Mouse (Mus musculus) left cerebral cortex, adult 8-10 months (tissue): ENCODE results near the gene Zcchc7. TPM values are rescaled to one million over a fixed set of nuclear protein-coding genes. Genes with fewer than 3 reads are reported as not detected.
"Not testable (repeated sequence)": the region's sequence is repeated elsewhere in the genome, so short reads cannot be mapped to it uniquely, and the experiment has no call there.

Source experiments
- DNase-seq, 2 experiments: peaks; one replicate each; pipeline ENCODE4 v3.0.0; 2022; ENCODE audit warnings: low spot score in 2 of 2
- total RNA-seq, 4 experiments: library from RNA; stranded (reverse); gene quantifications; 2 replicates each; pipeline ENCODE4 v1.2.4; 2022

Gene Zcchc7
- total RNA-seq, 4 experiments from 2014 or later = 46.5 to 57.4 (median 51.1) TPM

- DNase-seq = no peak
Observed at GRCm38 (mm10) chr4:44917312-44917848, 161.7 kb downstream of the Zcchc7 start.

DNA sequence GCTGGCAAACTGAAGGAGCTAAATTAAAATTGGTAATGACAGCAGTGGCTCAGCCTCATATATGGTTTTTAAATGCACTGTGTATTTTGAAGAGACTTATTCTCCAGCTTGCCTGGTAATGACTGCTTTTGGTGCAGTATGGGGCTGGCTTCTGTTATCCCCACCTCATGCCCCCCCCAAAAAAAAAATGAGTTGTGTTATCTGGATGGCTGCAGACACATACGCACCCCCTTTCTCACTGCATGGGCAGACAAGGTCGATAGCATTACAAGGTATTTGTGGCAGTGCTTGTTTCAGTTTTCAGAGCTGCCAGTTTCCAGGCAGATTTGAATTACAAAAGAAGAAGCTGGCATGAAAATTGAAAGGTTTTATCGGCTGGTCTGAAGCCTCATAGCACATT is 162.2 kb downstream of the Zcchc7 start:
- DNase-seq = no peak

DNA sequence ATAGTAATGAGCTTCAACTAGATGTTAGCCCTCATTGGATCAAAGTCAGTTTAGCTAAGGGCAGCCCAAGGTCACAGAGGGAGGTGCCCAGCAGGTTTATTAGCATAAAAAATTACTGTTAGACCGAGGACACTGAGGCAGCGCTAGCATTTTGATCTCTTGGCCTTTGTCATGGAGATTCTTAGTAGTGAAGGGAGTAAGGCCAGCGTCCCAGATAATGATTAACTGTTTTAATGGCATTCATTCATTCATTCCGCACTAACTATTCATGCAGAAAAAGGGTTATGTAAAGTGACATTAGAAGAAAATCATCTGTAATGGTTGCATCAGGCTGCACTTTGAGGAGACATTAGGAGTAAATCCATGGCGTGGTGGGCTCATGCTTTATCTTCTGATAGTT is 165.2 kb downstream of the Zcchc7 start:
- no peak for DNase-seq

DNA sequence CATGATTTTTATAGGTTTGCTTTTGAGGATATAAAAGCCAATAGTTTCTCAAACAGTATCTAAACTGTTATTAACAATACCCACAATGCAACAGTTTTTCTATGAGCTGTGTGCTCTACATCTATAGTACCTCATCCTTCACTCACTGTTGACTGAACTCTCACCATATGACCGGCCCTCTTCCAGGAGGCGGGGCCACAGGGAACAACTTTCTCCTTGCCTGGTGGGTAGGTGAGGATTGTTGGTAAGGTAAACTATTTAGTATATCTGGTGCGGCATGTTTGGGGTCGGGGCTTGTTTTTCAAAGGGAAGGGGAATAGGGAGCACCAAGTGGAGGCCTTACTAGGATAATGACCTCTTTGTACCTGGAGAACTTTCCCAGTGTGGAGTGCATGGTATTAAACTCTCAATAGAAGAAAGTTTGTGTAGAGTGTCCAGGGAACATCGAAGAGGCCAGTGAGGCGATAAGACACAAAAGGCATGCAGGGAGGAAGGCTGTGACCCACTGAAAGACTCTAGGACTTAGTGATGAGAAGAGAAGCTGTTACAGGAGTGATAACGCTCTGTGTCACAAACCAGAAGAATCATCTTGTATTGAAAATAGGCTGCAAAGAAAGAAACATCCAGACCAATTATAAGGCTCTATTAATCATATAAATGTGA is 166.9 kb downstream of the Zcchc7 start:
- no peak for DNase-seq

- DNase-seq = no peak
Observed at GRCm38 (mm10) chr4:44923129-44923481, 167.4 kb downstream of the Zcchc7 start.

GRCm38 (mm10) chr4:44927934-44928333 is 172.3 kb downstream of the Zcchc7 start:
- no peak for DNase-seq

GRCm38 (mm10) chr4:44928790-44929189 is 173.1 kb downstream of the Zcchc7 start:
- no peak for DNase-seq

GRCm38 (mm10) chr4:44930406-44930805 is 174.7 kb downstream of the Zcchc7 start:
- no peak for DNase-seq

GRCm38 (mm10) chr4:44931732-44932131 is 176.1 kb downstream of the Zcchc7 start:
- DNase-seq = no peak

GRCm38 (mm10) chr4:44938359-44939340 is 183.0 kb downstream of the Zcchc7 start:
- DNase-seq = no peak

DNA sequence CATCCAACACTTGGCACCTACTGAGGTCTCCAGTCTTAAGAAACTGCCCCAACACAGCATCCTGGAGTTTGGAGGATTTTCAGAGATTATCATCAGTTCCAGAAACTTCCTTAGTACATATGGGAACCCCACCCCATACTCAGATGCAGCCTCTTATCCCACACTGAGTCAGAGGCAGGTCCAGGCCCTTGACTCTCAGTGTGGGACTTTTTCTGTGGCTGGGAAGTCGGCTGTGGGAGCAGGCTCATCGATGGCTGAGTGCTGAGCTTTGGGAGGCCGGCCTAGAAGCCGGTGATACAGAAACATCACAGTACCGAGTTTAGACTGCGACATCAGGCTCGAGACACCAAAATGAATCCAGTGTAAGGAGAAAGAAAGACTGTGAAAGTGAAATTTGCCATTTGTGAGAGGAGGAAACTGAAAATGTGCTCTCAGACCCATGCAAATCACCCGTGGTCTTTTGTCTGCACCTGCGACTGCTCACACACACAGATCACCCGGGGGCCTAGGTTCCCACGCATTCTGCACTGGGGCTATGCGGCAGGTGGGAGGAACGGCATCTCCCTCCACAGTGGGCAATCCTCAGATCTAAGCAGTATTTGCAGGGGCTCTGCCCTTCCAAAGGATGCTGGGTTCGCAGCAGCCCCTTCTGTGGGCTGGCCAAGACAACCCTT is 184.0 kb downstream of the Zcchc7 start:
- no peak for DNase-seq

DNA sequence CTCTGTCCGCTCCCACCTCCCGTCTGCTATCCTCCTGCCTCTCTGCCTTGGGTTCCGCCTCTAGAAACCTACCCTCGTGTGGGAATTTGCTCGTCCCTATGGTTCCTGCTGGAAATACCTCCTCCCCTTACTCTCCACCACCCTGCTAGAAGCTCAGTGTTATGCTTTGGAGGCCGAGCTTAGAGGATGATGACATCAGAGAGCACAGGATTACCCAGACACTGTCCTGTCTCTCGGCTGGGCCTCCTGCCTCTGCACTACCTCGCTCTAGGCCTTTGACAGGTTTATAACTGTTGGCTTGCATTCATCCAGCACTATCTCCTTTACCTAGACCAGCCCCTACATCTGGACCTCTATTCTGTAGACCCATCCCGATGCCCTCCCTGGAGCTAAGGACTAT is 184.6 kb downstream of the Zcchc7 start:
- DNase-seq = no peak

DNA sequence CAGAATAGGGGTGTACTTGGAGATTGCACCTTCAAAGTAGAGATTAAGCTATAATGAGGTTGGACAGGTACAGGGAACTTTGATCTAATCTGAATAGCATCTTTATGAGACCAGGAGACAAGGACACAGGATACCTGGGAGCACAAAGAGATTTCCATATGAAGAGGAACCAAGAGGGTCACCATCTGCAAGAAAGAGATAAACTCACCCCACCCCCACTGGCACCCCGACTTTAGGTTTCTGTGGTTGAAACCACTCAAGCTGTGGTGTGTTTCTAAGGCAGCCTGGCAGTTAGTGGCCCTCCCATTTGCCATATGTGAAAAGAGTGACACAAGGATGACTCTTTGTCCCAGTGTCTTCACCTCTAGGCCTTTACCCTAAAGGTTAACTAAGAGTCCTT is 186.6 kb downstream of the Zcchc7 start:
- DNase-seq = no peak

DNA sequence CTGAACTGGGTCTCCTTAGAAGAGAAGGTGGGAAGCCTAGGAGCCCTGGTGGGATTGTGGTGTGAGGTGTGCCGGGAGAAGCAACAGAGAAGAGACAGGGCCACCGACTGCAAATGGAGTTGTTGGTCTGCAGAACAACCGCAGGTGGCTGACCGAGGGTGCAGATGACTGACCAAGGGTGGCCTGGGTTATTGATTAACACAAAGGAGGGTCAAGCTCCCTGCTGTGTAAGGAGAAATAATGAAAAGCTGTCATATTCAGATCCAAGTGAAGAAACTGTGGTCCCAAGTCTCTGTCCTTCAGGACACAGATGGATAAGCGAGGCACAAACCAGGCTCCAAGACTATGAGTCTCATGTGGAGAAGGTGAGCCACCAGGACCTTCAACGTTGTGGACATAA is 187.8 kb downstream of the Zcchc7 start:
- no peak for DNase-seq

DNA sequence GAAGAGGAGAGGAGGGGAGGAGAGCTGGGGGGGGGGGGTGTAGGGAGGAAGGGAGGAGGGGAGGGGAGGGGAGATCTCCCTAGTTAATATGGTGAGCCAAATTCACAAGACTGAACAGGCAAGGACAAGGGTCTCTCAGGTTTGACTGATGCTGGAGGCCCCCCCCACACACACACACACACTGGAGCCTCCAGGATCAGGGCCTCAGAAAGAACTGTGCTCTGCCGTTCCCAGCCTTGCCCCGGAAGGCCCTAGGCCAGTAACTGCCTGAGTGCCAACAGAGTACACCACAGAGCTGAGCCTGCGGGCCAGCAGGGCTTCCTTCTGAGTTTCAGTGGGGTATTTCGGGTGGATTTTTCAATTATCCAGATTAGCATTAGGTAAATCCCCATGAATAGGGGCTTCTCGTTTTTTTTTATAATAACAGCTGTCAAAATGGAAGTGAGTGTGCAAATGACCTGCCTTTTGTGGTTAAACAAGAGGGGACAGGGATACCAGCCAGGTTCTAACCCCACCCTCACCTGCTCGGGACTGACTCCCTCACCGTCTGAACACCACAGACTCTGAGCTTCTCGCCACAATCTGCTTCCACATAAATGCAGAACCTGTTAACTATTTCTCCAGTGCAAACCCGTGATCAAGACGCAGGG is 188.9 kb downstream of the Zcchc7 start:
- no peak for DNase-seq

GRCm38 (mm10) chr4:44946126-44946525 is 190.4 kb downstream of the Zcchc7 start:
- DNase-seq = not testable (repeated sequence)

DNA sequence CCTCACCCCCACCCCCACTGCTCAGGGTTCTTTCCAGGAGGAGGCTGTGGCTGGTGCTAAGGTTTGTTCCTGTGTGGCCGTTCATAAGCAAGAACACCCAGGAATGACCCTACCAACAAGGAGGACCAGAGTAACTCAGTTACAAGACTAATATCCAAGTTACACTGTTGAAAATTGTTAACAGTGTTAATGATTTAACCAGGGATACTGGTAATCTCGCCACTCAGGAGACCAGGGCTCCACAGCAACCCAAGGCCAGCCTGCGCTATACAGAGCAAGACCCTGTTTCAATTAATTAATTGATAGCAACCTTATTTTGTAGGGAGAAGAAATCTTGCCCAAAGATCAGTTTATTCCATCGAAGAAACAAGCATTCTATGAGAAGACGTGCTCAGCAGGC is 191.8 kb downstream of the Zcchc7 start:
- no peak for DNase-seq

- no peak for DNase-seq
Observed at GRCm38 (mm10) chr4:44948314-44948713, 192.6 kb downstream of the Zcchc7 start.

- no peak for DNase-seq
Observed at GRCm38 (mm10) chr4:44953041-44953440, 197.4 kb downstream of the Zcchc7 start.

DNA sequence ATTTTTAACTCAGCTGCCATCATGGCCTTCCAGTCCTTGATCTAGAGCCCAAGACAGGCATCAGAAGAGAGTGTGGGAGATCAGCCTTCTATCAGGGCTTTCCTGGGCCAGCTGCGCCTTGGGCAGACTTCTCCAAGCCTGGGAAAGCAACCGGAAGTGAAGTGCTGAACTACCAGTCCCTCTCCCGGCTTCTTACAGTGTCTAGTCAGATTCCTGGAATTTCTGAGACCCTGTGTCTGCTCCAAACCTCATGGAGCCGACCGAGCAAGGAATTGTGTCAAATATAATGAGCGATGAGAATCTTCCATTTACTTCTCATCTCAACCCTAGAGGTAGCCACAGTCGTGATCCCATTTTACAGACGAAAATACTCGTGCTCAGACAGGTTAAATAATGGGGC is 203.1 kb downstream of the Zcchc7 start:
- no peak for DNase-seq

- no peak for DNase-seq
Observed at GRCm38 (mm10) chr4:44959220-44959619, 203.5 kb downstream of the Zcchc7 start.
